Mouse (Mus musculus) liver, postnatal 0 days (tissue): ENCODE results near the gene Nudt15.

Experiments
- CTCF ChIP-seq: sonication (generic); IDR thresholded peaks from 2 replicates; pipeline ENCODE4 v1.5.1; 2016; ENCODE audit warnings: antibody characterized with exemption, low read depth
- EP300 ChIP-seq: IDR thresholded peaks from 2 replicates; pipeline ENCODE4 v1.6.1; 2016; ENCODE audit warnings: antibody characterized with exemption, low read depth, mild to moderate bottlenecking

- TF ChIP-seq CTCF, result no peak
- TF ChIP-seq EP300, result no peak
Measured at GRCm38 (mm10) chr14:73548051-73548450, at the start of gene Nudt15.
